Mouse (Mus musculus): ENCODE measurements around the gene Gm10722.
"Not testable (repeated sequence)": the region's sequence is repeated elsewhere in the genome, so short reads cannot be mapped to it uniquely, and the experiment has no call there.

DNA sequence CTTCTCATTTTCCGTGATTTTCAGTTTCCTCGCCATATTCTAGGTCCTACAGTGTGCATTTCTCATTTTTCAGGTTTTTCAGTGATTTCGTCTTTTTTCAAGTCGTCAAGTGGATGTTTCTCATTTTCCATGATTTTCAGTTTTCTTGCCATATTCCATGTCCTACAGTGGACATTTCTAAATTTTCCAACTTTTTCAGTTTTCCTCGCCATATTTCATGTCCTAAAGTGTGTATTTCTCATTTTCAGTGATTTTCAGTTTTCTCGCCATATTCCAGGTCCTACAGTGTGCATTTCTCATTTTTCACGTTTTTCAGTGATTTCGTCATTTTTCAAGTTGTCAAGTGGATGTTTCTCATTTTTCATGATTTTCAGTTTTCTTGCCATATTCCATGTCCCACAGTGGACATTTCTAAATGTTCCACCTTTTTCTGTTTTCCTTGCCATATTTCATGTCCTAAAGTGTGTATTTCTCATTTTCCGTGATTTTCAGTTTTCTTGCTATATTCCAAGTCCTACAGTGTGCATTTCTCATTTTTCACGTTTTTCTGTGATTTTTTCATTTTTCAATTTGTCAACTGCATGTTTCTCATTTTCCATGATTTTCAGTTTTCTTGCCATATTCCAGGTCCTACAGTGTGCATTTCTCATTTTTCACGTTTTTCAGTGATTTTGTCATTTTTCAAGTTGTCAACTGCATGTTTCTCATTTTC, 1.4 kb downstream of the Gm10722 start:
- not testable (repeated sequence) for TF ChIP-seq POLR2A, CTCF (IDR thresholded peaks at IDR 0.05; ENCODE audit: extremely low read depth, insufficient read depth, low read length)

All from cortical plate, adult 2 months (tissue).